Mouse (Mus musculus) small intestine, adult 2 months (tissue): ENCODE results near the gene Slc9a9. TPM values are rescaled to one million over a fixed set of nuclear protein-coding genes. Genes with fewer than 3 reads are reported as not detected.

ENCODE experiments used
- H3K27ac ChIP-seq: fragments of 200-500 bp; 2 replicates; pipeline ENCODE4 v1.5.1; 2012; ENCODE audit warnings: low read depth, low read length, control low read depth, inconsistent platforms; ENCODE audit not compliant: insufficient read depth
- H3K27me3 ChIP-seq: fragments of 200-500 bp; 2 replicates; pipeline ENCODE4 v1.6.1; 2012; ENCODE audit warnings: mild to moderate bottlenecking, moderate library complexity, low read length, inconsistent platforms; ENCODE audit not compliant: control insufficient read depth, insufficient read depth
- H3K36me3 ChIP-seq: fragments of 200-500 bp; 2 replicates; pipeline ENCODE4 v1.6.1; 2012; ENCODE audit warnings: mild to moderate bottlenecking, low read length, control low read depth, inconsistent platforms; ENCODE audit not compliant: control insufficient read depth, insufficient read depth
- H3K4me1 ChIP-seq: fragments of 200-500 bp; 2 replicates; pipeline ENCODE4 v1.6.1; 2012; ENCODE audit warnings: low read length, inconsistent platforms, mixed read lengths; ENCODE audit not compliant: control insufficient read depth, insufficient read depth, insufficient read length
- H3K4me3 ChIP-seq: fragments of 200-500 bp; 2 replicates; pipeline ENCODE4 v1.5.1; 2012; ENCODE audit warnings: low read depth, mild to moderate bottlenecking, control low read depth, inconsistent platforms, low read length, moderate library complexity
- CTCF ChIP-seq: fragments of 200-500 bp; IDR thresholded peaks from 2 replicates; pipeline ENCODE4 v1.5.1; 2012; ENCODE audit warnings: low read depth, mild to moderate bottlenecking, control low read depth, inconsistent platforms, low read length, moderate library complexity, mixed read lengths; ENCODE audit not compliant: insufficient replicate concordance, insufficient read length; ENCODE audit errors: extremely low read depth
- POLR2A ChIP-seq: fragments of 200-500 bp; IDR thresholded peaks from 2 replicates; pipeline ENCODE4 v1.6.1; 2012; ENCODE audit warnings: low read depth, mild to moderate bottlenecking, control low read depth, inconsistent platforms, low read length, moderate library complexity
- WGBS: fragments of 180-500 bp; shearing (Covaris S2); methylation state at CpG from one replicate; pipeline ENCODE4 v1.1.7; 2018; 5-methylcytosine and 5-hydroxymethylcytosine counted together
- polyA plus RNA-seq: library from polyadenylated mRNA; depleted of rRNA; stranded (reverse); fragments of >200 nt; gene quantifications from 2 replicates; pipeline ENCODE4 v1.2.3, GENCODE M21; 2012

Slc9a9 gene
- polyA plus RNA-seq, 1 experiment: 1.3 TPM

- H3K27me3 ChIP-seq: no peaks in the 10 kb centered on the region
- H3K4me3 ChIP-seq: no peak overlapping the region
- H3K27ac ChIP-seq: no peak overlapping the region
- no peaks in the 10 kb centered on the region for H3K4me1 ChIP-seq
- no peak for TF ChIP-seq CTCF
- no peak for TF ChIP-seq POLR2A
- WGBS: 83% methylated on average over 8 of the region's 8 CpGs
- H3K36me3 ChIP-seq: 0 out of 2 replicates have a peak, but pooled peaks cover 1% of the 10 kb centered on the region
These were observed 11.4 kb downstream of the Slc9a9 start for GRCm38 (mm10) chr9:94681095-94681487.

DNA sequence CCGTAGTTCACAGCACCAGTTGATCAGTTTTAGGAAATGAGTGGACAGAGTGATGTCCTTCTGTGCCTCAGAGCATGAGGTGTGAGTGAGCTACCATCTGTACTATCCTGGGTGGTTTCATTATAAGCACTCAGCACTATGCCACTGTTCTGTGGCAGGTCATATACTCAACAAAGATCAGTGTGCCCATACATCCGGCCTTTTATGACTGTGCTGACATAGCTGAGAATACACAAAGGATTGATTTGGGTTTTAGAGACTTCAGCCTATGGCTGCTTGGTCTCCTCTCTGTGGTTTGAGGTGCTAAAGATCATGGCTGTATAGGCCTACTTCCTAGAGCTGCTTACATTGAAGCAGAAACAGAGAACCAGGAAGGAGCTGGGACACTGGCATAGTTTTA, 12.6 kb downstream of the Slc9a9 start:
- WGBS: 80% methylated on average over 2 of the region's 2 CpGs
- H3K4me3 ChIP-seq: no peak overlapping the region

DNA sequence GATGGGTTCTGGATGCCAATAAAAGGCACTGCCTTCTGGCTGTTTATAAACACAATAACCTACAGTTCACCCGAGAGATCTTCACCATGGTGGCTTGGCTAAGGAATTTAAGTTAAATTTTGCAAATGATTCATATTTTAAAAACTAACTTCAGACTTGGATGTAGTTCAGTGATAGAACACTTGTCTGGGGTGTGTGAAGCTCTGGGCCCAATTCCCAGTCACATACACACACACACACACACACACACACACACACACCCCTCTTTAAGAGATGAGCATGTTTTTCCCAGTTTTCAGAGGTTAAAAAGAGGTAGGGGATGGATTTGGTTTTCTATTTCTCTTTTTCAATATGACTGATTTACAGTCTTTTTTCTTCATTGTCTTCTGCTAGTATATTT, 15.9 kb downstream of the Slc9a9 start:
- 0 out of 2 replicates have a peak, but pooled peaks cover 1% of the 10 kb centered on the region for H3K36me3 ChIP-seq
- no peak overlapping the region for H3K27ac ChIP-seq
- H3K4me1 ChIP-seq: no peaks in the 10 kb centered on the region
- no peaks in the 10 kb centered on the region for H3K27me3 ChIP-seq
- H3K4me3 ChIP-seq: no peak overlapping the region
- no peak for TF ChIP-seq POLR2A
- TF ChIP-seq CTCF: no peak
- WGBS: 75% methylated on average over 1 of the region's 1 CpGs

More for the DNA sequence above, 12.6 kb downstream of the Slc9a9 start:
- TF ChIP-seq POLR2A (no peak), CTCF (no peak)
- H3K4me1 ChIP-seq: no peaks in the 10 kb centered on the region
- H3K27ac ChIP-seq: no peak overlapping the region
- H3K27me3 ChIP-seq: no peaks in the 10 kb centered on the region
- 0 out of 2 replicates have a peak, but pooled peaks cover 1% of the 10 kb centered on the region for H3K36me3 ChIP-seq

- Histone ChIP-seq H3K27me3 (no peaks in the 10 kb centered on the region), H3K4me1 (no peaks in the 10 kb centered on the region), H3K36me3 (0 out of 2 replicates have a peak, but pooled peaks cover 1% of the 10 kb centered on the region), H3K4me3 (no peak overlapping the region), H3K27ac (no peak overlapping the region)
- TF ChIP-seq CTCF (no peak), POLR2A (no peak)
- WGBS: 67% methylated on average over 2 of the region's 2 CpGs
These were observed 16.7 kb downstream of the Slc9a9 start for GRCm38 (mm10) chr9:94686380-94686779.

- H3K36me3 ChIP-seq: 0 out of 2 replicates have a peak, but pooled peaks cover 1% of the 10 kb centered on the region
- 92% methylated on average over 1 of the region's 1 CpGs for WGBS
These were observed 17.6 kb downstream of the Slc9a9 start for GRCm38 (mm10) chr9:94687203-94687859.

GRCm38 (mm10) chr9:94691311-94692087, 21.8 kb downstream of the Slc9a9 start:
- WGBS: 28% methylated on average over 10 of the region's 10 CpGs
- Histone ChIP-seq H3K27ac (no peak overlapping the region), H3K36me3 (no peaks in the 10 kb centered on the region), H3K4me1 (peaks cover 4% of the 10 kb centered on the region; the same call in 1 of the 2 replicates), H3K27me3 (no peaks in the 10 kb centered on the region), H3K4me3 (no peak overlapping the region)
- TF ChIP-seq POLR2A: no peak
- TF ChIP-seq CTCF: no peak

More at GRCm38 (mm10) chr9:94687203-94687859, 17.6 kb downstream of the Slc9a9 start:
- Histone ChIP-seq H3K27ac (no peak overlapping the region), H3K27me3 (no peaks in the 10 kb centered on the region), H3K4me1 (peaks cover 3% of the 10 kb centered on the region; the same call in 1 of the 2 replicates), H3K4me3 (no peak overlapping the region)
- TF ChIP-seq CTCF (no peak), POLR2A (no peak)

- H3K4me1 ChIP-seq: peaks cover 4% of the 10 kb centered on the region; the same call in 1 of the 2 replicates
- H3K36me3 ChIP-seq: no peaks in the 10 kb centered on the region
- 32% methylated on average over 7 of the region's 7 CpGs for WGBS
- H3K4me3 ChIP-seq: no peak overlapping the region
- no peak for TF ChIP-seq CTCF
- no peak for TF ChIP-seq POLR2A
- peak overlapping the region; percentile 56 for H3K27ac ChIP-seq
- H3K27me3 ChIP-seq: no peaks in the 10 kb centered on the region
These were observed 22.4 kb downstream of the Slc9a9 start for GRCm38 (mm10) chr9:94692122-94692521.
